Mouse (Mus musculus) fibroblast of lung, adult 2 months (primary cell): ENCODE data around the gene Hnrnpa1.
A peak's percentile ranks its signal among the peaks of the same experiment; 100 is the strongest.

ENCODE experiments used
- DNase-seq: peaks from one replicate; pipeline ENCODE4 v3.0.0-alpha.2; 2011; ENCODE audit warnings: low read depth

Hnrnpa1 gene

DNA sequence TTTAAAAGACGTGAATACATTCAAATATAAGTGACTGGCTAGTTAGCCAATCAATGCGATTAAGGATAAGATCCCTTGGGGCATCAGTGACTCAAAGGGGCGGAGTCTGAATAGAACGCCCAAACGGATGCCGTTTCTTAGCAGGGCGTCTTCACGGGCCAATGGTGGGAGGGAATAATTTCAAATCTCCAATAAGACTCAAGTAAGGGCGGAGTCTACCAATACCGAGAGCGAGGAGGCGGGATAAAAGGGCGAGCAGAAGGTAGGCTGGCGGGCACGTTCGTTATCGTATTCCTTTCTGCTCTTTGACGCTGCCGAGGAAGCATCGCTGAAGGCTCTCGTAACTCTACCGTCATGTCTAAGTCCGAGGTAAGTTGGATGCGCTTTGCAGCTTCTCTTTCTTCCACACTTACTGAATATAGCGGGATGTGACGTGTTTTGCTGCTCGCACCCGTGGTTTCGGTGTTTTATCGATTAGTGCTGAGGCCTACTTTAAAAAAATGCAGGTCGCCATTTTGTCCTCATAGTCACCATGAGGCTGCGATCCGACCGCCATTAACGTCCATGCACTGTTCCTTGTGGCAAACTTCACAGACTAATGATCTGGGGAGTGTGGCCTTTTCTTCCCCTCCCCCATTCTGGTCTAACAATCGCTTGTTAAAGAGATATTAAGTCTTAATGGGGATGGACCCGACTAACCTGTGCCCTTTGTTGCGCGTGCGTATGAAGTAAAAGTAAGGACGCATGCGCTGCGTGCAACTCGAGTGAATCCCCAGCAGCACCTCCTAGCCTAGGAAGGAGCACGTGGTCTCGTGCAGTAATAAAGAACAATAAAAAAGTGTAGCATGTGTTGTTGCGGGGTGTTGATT lies at the start of gene Hnrnpa1:
Gene Hnrnpa1 (plus strand): TSS at position 273 of the 869 bp plus-strand sequence.
- DNase-seq = peak; percentile 95

DNA sequence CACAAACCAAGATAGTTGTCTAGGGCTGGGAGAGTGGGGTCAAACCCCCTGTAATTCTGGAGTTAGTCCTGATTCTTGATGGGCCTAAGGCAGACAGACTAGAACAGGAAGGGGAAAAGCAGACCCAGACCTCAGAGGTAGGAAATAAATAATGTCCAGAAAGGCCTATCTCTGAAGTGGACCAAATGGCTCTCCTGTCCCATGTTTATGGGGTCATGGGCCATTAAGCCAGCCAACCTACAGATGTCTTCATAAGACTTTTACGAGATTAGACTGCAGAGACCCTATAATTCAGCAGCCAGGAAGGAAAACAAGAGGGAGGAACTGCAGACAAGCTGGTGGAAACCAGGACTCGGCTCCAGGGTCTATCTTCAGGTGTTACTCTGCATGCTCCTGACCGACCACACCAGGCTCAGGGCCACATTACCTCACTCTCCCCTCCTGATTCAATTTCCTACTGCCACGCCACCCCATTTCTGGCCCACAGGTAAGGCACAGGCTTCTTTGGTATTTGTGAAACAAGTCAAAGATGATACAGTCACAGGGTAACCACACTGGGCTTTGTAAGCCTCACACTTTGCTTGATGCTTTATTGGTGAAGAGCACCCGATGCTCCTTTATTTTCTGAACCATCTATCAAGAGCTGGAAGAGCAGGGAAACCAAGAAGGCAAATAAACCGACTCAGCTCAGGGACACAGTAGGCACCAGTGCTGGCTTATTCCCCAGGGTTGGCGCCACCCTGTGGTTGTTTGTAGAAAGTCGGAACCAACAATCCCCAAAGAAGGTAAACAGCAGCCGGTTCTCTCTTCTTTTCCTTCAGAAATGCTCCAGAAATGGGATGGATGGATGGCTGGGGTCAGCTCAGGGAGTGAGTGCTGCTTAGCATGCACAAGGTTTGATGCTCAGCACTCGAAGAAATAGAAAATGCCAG lies 49.4 kb upstream of the Hnrnpa1 start:
- no peak for DNase-seq

DNA sequence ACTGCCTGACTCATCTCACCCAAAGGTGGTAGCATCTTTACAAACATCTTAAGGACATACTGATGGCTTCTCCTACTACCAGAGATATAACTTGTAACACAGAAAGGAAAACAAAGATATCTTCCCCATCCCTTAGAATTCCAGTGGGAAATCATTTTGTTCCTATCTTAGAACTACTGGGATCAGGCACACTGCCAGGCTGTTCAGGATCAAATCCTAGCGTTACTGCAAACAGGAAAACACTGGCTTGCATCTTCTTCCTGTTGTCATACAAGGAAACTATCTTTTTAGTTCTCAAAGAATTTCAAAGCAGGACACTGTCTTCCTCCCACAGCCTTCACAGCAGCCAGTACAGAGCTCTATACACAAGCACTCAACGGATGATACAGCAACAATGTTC lies 46.6 kb upstream of the Hnrnpa1 start:
- DNase-seq = no peak

DNA sequence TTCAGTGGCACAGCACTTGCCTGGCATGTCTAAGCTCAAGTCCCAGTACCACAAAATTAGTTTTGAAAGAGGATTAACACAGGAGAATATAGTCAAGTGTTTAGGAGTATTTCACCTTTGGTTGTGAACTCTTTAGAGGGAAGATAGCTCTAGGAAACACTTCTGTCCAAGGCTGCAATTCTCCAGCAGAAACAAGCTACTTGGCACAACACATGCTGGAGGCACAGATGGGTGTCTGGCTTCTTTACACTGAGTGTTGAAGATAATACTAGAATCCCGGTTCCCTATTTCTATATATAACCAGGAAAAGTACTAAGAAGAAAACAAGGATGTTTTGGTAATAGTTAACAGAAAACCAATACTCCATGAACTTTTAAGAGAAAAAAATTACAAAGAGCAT lies 43.4 kb upstream of the Hnrnpa1 start:
- no peak for DNase-seq

DNA sequence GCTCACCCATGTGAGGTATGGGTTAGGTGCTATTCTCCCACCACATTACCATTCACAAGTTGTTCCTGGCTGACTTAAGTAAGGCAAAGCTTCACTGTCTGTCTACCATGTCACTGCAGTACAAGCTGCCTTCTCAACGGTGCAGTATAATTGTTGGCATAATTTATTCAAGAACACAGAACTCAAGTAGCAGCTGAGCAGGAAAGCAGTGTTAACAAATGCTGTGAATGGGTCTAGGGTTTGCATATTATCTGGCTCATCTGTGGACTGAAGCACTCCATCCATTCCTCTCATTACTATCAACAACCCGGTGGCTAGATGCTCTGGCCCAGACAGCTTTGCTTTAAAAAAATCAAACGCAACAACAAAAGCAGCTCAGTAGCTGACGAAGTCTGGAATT lies 42.4 kb upstream of the Hnrnpa1 start:
- no peak for DNase-seq

DNA sequence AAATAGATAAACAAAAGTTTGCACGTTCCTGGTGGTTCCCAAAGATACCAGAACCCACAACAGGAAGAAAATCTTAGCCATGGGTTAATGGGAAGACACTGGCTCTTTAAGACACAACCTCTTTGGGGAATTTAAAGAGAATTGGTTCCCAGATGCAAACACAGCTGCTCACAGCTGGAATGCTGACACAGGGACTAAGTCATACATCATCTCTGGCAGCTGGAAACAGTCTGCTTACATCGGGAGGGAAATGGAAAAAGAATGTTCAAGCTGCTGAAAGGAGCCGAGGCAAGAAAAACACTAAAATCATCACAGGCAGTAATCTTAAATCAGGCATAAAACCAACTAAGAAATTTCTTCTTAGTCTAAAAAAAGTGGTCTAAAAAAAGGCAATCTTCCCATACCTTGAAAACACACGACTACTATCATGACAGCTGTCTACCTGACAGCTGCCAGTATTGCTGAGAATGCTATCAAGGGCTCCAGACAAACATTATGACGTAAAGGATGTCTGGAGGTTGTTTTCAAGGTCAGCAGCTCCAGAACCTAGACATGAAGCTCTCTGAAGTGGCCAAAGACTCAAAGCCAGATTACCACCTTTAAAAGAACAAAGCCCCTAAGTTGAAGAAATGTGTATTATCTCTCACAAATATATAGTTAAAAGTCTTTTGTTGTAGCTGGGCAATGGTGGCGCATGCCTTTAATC lies 38.0 kb upstream of the Hnrnpa1 start:
- no peak for DNase-seq

DNA sequence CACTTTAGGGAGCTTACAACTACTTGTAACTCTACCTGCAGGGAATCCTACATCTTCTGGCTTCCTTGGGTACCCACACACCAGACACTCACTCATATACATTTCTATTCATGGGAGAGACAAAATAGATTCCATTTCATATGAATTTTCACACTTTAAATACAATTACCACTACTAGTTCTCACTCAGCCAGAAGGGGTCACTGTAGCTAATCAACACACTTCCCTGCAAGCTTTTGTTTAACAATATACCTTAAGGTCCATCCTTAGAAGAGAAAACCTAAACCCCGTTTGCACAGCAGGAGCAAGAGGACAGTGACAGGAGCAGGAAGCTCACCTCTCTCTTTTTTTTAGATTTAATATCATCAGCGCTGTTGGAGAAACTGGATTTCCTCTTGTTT lies 35.1 kb upstream of the Hnrnpa1 start:
- no peak for DNase-seq

DNA sequence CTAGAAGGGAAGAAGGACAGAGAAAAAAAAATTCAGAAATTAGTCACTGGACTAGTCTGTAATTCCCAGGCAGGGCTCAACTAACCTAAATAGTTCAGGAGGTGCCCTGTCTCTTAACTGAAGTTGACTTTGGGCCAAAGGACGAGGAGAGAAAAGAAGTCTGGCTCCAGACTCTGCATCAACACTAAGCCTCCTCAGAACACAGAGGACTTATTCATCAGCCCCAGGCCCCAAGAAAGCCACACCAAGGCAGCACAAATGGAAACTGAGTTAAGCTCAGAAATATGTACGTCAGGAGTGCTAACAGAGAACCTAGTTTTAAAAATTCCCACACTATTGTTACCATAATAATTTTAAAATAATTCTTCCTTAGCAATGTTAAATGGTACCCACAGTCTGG lies 26.1 kb upstream of the Hnrnpa1 start:
- DNase-seq = peak; percentile 81

DNA sequence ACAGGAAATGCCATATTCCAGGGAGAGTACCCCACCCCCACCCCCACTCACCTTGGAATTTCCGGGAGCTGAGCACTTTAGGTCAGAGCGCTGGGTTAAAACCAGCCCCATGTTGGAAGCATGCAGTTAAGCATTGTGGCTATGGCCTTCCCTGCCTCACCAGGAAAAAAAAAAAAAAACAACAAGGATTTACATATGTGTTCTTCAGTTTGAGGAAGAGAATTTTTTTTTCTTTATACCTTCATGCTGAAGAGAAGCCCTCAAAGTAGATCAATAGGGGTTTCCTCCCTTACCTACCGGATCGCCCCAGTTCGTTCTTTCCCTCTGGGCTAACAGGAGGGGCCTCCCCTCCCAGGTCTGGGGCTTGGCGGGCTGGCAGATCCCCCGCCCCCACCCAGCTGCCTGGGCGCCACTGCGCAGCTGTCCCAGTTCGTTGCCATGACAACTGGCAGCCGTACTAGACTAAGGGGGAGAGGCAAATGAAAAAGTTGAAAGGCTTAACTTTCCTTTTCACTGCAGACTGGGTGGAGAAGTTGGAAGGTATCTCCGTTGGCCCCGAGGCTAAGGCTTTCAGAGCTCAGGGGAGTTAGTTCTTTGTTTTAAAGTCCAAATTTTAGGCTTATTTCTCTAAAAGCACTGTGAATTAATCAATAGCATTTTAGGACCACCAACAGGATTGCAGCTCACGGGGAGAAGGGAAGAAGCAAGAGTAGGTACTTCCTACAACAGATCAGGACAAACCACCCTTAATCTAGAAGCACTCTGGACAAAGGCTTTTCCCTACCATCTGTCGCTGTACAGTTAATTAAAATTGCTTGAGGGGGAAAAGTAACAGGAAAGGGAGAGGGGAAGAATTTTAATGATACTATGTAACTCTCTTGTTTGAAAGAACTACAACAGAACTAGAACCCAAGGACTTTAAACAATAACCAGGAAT lies 25.0 kb upstream of the Hnrnpa1 start:
- peak; percentile 91 for DNase-seq

DNA sequence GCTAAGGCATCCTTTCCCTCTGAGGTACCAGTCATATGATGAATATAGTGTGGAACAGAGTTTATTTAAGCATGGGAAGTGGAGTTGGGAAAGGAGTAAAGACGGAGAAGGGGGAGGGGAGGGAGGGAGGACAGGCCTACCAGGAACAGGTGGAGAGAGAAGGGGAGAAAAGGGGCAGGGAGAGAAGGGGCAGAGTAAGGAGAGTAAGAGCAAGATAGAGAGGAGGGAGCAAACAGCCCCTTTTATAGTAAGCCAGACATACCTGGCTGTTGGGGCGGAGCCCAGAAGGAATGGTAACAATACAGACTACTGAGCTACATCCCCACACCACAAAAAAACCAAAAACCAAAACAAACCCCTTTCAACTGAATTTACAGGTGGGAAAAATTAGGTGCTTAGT lies 24.2 kb upstream of the Hnrnpa1 start:
- no peak for DNase-seq

DNA sequence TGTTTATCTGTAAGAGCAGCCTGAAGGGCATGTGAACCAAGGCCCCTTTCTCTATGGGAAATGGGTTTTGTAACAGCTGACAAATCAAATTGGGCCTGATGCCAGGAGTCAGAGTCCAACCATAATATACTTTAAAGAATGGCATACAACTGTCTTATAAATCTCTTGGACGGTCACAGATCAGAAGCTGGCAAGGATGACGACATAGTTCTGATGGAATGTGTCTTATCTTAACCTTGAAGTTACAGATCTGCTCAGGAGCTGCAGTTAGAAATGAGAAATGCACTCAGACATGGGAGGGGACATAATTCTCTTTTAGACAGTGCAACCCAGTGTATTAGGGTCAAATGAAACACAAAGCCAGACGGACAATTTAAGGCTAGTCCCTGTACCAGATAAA lies 19.4 kb upstream of the Hnrnpa1 start:
- peak; percentile 60 for DNase-seq

DNA sequence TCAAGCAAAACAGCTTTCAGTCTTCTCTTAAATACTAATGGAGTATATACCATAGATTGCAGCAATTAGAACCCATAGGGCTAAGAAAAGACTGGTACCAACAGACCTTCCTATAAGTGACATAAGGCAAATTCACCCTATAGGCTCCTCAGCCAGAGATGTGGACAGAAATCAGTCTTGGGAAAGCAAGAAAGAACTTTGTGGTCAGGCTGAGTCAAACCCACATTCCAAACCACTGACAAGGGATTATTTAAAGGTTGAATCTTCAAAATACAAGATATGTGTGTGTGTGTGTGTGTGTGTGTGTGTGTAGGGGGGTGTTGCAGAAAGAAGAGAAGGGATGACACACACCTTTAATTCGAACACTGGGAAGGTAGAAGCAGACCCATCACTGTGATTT lies 18.8 kb upstream of the Hnrnpa1 start:
- DNase-seq = peak; percentile 51

DNA sequence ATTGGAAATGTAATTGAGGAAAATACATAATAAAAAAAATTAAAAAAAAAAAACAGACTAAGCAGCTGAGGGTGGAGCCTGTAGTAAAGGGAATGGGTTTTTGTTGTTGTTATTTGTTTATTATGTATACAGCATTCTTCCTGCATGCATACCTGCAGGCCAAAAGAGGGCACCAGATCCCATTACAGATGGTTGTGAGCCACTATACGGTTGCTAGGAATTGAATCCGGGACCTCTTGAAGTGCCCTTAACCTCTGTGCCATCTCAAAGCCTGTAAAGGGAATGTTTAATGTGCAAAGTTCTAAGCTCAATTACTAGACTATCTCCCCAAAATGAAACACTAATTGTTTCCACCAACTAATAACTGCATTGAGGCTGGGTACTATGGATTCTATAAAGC lies 16.1 kb upstream of the Hnrnpa1 start:
- DNase-seq = no peak

DNA sequence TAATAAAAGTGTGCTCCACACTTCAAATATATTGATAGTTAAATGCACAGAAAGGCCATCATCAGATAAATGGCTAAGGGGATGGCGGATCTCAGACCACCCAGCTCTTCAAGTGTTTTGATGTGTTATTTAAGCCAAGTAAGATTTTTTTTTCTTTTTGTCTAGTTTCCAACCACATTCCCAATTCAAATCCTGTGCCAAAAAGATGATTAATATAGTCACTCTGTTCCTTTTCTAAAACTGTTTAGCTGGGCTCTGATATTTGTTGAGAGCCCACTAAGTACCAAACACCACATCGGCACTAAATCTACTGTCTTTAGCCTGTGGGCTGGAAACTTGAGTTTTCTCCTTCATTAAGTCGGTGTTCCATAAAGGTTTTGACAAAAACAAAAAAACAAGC lies 13.2 kb upstream of the Hnrnpa1 start:
- DNase-seq = no peak

DNA sequence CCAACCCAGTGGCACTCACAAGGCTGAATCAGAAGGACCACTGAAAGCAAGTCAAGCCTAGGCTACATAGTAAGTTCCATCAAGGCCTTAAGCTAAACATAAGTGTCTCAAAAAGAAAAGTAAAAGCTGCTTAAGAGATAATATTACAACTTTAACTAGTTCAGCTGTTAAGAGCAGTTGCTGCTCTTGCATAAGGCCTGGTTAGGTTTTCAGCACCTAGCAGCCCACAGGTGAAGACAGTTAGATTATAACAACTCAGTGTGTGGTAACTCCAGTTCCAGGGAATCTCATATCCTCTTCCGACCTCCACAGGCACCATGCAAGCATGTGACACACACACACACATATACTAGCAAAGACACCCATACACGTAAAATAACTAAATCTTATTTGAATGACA lies 12.7 kb upstream of the Hnrnpa1 start:
- DNase-seq = no peak

DNA sequence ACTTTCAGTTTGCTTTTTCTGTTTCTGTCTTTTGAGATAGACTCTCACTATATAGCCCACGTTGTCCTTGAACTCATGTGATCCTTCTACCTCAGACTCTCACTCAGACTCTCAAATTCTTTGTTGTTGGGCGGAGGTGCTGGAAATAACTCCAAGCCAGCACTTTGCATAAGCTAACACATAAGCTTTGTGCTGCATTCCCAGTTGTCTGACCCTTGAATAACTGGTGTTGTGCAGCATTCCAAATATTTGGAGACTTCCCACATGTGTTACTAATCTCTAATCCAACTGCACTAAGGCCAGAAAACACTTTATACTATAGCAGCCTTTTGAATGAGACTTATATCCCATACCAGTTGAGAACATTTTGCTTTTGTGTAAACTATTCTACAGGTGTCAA lies 11.3 kb upstream of the Hnrnpa1 start:
- DNase-seq = peak; percentile 39

DNA sequence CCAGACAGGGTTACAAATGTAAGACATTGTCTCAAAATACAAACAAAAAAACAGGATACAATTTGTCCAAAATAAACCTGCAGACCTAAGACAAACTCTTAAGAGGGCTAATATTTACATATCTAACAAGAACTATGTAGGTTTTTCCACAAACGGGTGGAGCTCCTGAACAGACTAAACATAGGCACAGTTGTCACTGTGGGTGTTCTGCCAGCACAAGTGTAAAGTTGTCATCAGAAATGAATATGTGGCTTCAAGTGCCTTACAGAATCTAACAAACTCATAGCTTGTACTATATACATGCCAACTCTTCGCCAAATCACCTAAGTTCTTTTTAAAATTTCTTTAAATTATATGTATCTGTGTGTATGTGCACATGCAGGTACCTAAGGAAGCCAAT lies 7.1 kb upstream of the Hnrnpa1 start:
- DNase-seq = no peak

DNA sequence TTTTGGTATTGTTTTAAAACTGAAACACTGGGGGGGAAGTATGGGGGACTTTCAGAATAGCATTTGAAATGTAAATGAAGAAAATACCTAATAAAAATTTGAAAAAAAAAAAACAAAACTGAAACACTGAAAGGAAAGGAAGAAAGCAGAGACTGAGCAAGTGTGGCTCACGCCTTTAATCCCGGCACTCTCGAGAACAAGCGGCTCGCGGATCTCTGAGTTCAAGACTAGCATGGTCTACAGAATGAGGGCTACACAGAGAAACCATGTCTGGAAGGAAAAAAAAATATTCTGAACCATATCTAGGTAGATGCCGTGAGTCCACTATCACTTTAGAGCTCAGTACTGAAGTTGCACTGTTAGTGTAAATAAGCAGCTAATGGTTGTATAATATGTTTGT lies 2.9 kb upstream of the Hnrnpa1 start:
- DNase-seq = no peak

DNA sequence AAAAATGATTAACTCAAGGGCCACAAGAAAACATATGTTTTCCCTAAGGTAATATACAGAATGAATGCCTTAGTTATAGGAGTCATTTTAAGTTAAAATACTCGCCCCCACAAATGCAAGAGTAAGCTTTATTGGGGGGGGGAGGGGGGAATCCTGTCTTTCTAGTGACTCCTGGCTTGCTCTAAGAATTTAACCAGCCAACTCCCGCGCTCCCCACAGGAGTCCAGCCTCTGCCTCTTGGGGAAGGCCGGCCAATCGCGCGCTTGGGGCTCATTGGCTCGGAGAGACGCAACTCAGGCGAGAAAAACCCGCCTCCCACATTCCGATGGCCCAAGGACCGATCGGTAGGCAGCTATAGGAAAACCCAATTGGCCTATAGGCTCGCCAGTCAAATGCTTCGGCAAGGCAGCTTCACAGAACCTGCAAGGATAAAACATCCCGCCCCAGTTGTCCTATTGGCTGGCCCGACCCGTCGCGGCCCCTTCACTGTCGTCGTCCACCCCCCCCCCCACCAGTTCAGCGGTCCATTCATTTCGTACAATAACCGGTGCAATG lies 1.0 kb upstream of the Hnrnpa1 start:
- peak; percentile 92 for DNase-seq

DNA sequence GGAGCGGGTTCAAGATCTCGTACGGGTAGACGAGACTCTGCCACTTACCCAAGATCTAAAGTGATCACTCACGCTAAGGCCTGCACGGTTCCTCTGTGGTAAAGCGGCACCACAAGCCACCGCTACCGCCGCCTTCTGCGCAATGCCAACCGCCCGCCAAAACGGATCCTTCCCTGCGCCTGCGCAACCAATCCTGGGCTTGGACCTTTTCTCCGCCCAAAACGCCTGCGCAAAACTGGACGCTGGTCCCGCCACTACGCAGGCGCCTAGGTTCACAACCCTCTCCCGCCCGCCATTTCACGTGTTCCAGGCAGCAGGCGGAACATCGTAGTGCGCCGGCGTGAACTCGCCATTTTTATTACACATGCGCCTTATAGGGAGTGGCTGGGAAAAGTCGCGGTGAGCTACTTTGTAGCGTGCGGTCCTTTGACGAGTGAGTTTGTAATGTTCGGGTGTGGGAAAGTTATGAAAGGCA lies 510 bp upstream of the Hnrnpa1 start, which contains the start of gene Cbx5:
Gene Cbx5 (minus strand): TSS at position 132 of the 475 bp plus-strand sequence.
- peak; percentile 96 for DNase-seq
